Mouse (Mus musculus): ENCODE data around the gene Slk. TPM values are rescaled to one million over a fixed set of nuclear protein-coding genes. Genes with fewer than 3 reads are reported as not detected.

Slk gene
- polyA plus RNA-seq, 1 experiment from 2014 or later, result 26.5 TPM

- Histone ChIP-seq H3K9ac (ENCODE audit: low read length) (no peak overlapping the region), H3K27me3 (ENCODE audit: control insufficient read depth, insufficient read depth, low read length) (no peaks in the 10 kb centered on the region), H3K36me3 (ENCODE audit: control insufficient read depth, insufficient read depth, low read length) (no peaks in the 10 kb centered on the region), H3K9me3 (ENCODE audit: control insufficient read depth, low read length) (no peaks in the 10 kb centered on the region), H3K4me1 (ENCODE audit: control insufficient read depth in 2 of 2, insufficient read depth in 2 of 2, low read length in 2 of 2) (peaks cover 26 to 38% of the 10 kb centered on the region in 2 experiments), H3K4me3 (ENCODE audit: control insufficient read depth in 1 of 2, insufficient read depth in 1 of 2, low read depth in 1 of 2, low read length in 2 of 2) (no peak overlapping the region), H3K4me2 (ENCODE audit: low read length) (peak overlapping the region; percentile 76), H3K27ac (replicated peaks in 1 of 2; ENCODE audit: control insufficient read depth in 1 of 2, insufficient read depth in 1 of 2, low read depth in 2 of 2, low read length in 2 of 2) (peak overlapping the region; percentile 94)
- WGBS, result 5% methylated on average over 6 of the region's 6 CpGs
- ATAC-seq (ENCODE audit: insufficient number of reproducible peaks, insufficient read depth, low FRiP score, low read depth), result no peak
Observed at GRCm38 (mm10) chr19:47538801-47539200, 40.7 kb upstream of the Slk start.

GRCm38 (mm10) chr19:47542441-47542840 is 37.0 kb upstream of the Slk start:
- Histone ChIP-seq H3K4me1 (ENCODE audit: control insufficient read depth in 2 of 2, insufficient read depth in 2 of 2, low read length in 2 of 2) (peaks cover 19 to 29% of the 10 kb centered on the region in 2 experiments), H3K27ac (replicated peaks in 1 of 2; ENCODE audit: control insufficient read depth in 1 of 2, insufficient read depth in 1 of 2, low read depth in 2 of 2, low read length in 2 of 2) (peak overlapping the region in 1 of 2 experiments; percentile 52; a peak in 1 of 4 replicates), H3K4me2 (ENCODE audit: low read length) (peak overlapping the region; percentile 10), H3K27me3 (ENCODE audit: control insufficient read depth, insufficient read depth, low read length) (no peaks in the 10 kb centered on the region), H3K4me3 (ENCODE audit: control insufficient read depth in 1 of 2, insufficient read depth in 1 of 2, low read depth in 1 of 2, low read length in 2 of 2) (no peak overlapping the region), H3K9ac (ENCODE audit: low read length) (no peak overlapping the region), H3K36me3 (ENCODE audit: control insufficient read depth, insufficient read depth, low read length) (no peaks in the 10 kb centered on the region), H3K9me3 (ENCODE audit: control insufficient read depth, low read length) (no peaks in the 10 kb centered on the region)
- WGBS, result 40% methylated on average over 7 of the region's 7 CpGs
- ATAC-seq (ENCODE audit: insufficient number of reproducible peaks, insufficient read depth, low FRiP score, low read depth), result no peak

- H3K4me3 ChIP-seq (ENCODE audit: control insufficient read depth in 1 of 2, insufficient read depth in 1 of 2, low read depth in 1 of 2, low read length in 2 of 2), result no peak overlapping the region
- peaks cover 7 to 10% of the 10 kb centered on the region in 2 experiments for H3K4me1 ChIP-seq (ENCODE audit: control insufficient read depth in 2 of 2, insufficient read depth in 2 of 2, low read length in 2 of 2)
- H3K27me3 ChIP-seq (ENCODE audit: control insufficient read depth, insufficient read depth, low read length), result no peaks in the 10 kb centered on the region
- no peak for ATAC-seq (ENCODE audit: insufficient number of reproducible peaks, insufficient read depth, low FRiP score, low read depth)
- no peaks in the 10 kb centered on the region for H3K9me3 ChIP-seq (ENCODE audit: control insufficient read depth, low read length)
- WGBS, result 66% methylated on average over 3 of the region's 3 CpGs
- no peak overlapping the region for H3K4me2 ChIP-seq (ENCODE audit: low read length)
- no peaks in the 10 kb centered on the region for H3K36me3 ChIP-seq (ENCODE audit: control insufficient read depth, insufficient read depth, low read length)
- H3K9ac ChIP-seq (ENCODE audit: low read length), result no peak overlapping the region
- no peak overlapping the region for H3K27ac ChIP-seq (replicated peaks in 1 of 2; ENCODE audit: control insufficient read depth in 1 of 2, insufficient read depth in 1 of 2, low read depth in 2 of 2, low read length in 2 of 2)
Observed at GRCm38 (mm10) chr19:47545055-47545454, 34.4 kb upstream of the Slk start.

GRCm38 (mm10) chr19:47545528-47545927 is 34.0 kb upstream of the Slk start:
- no peaks in the 10 kb centered on the region for H3K27me3 ChIP-seq (ENCODE audit: control insufficient read depth, insufficient read depth, low read length)
- H3K36me3 ChIP-seq (ENCODE audit: control insufficient read depth, insufficient read depth, low read length), result no peaks in the 10 kb centered on the region
- no peak for ATAC-seq (ENCODE audit: insufficient number of reproducible peaks, insufficient read depth, low FRiP score, low read depth)
- H3K4me1 ChIP-seq (ENCODE audit: control insufficient read depth in 2 of 2, insufficient read depth in 2 of 2, low read length in 2 of 2), result peaks cover 7 to 10% of the 10 kb centered on the region in 2 experiments
- H3K27ac ChIP-seq (replicated peaks in 1 of 2; ENCODE audit: control insufficient read depth in 1 of 2, insufficient read depth in 1 of 2, low read depth in 2 of 2, low read length in 2 of 2), result no peak overlapping the region
- no peak overlapping the region for H3K4me3 ChIP-seq (ENCODE audit: control insufficient read depth in 1 of 2, insufficient read depth in 1 of 2, low read depth in 1 of 2, low read length in 2 of 2)
- no peak overlapping the region for H3K4me2 ChIP-seq (ENCODE audit: low read length)
- H3K9ac ChIP-seq (ENCODE audit: low read length), result no peak overlapping the region
- no peaks in the 10 kb centered on the region for H3K9me3 ChIP-seq (ENCODE audit: control insufficient read depth, low read length)

GRCm38 (mm10) chr19:47548432-47549076 is 30.9 kb upstream of the Slk start:
- ATAC-seq (ENCODE audit: insufficient number of reproducible peaks, insufficient read depth, low FRiP score, low read depth), result no peak
- 82% methylated on average over 11 of the region's 11 CpGs for WGBS
- Histone ChIP-seq H3K27ac (replicated peaks in 1 of 2; ENCODE audit: control insufficient read depth in 1 of 2, insufficient read depth in 1 of 2, low read depth in 2 of 2, low read length in 2 of 2) (no peak overlapping the region), H3K27me3 (ENCODE audit: control insufficient read depth, insufficient read depth, low read length) (no peaks in the 10 kb centered on the region), H3K36me3 (ENCODE audit: control insufficient read depth, insufficient read depth, low read length) (no peaks in the 10 kb centered on the region), H3K9me3 (ENCODE audit: control insufficient read depth, low read length) (no peaks in the 10 kb centered on the region), H3K4me2 (ENCODE audit: low read length) (no peak overlapping the region), H3K4me1 (ENCODE audit: control insufficient read depth in 2 of 2, insufficient read depth in 2 of 2, low read length in 2 of 2) (no peaks in the 10 kb centered on the region), H3K4me3 (ENCODE audit: control insufficient read depth in 1 of 2, insufficient read depth in 1 of 2, low read depth in 1 of 2, low read length in 2 of 2) (no peak overlapping the region), H3K9ac (ENCODE audit: low read length) (no peak overlapping the region)

- Histone ChIP-seq H3K4me2 (ENCODE audit: low read length) (no peak overlapping the region), H3K9ac (ENCODE audit: low read length) (no peak overlapping the region), H3K27me3 (ENCODE audit: control insufficient read depth, insufficient read depth, low read length) (no peaks in the 10 kb centered on the region), H3K27ac (replicated peaks in 1 of 2; ENCODE audit: control insufficient read depth in 1 of 2, insufficient read depth in 1 of 2, low read depth in 2 of 2, low read length in 2 of 2) (no peak overlapping the region), H3K9me3 (ENCODE audit: control insufficient read depth, low read length) (no peaks in the 10 kb centered on the region), H3K36me3 (ENCODE audit: control insufficient read depth, insufficient read depth, low read length) (no peaks in the 10 kb centered on the region), H3K4me1 (ENCODE audit: control insufficient read depth in 2 of 2, insufficient read depth in 2 of 2, low read length in 2 of 2) (no peaks in the 10 kb centered on the region), H3K4me3 (ENCODE audit: control insufficient read depth in 1 of 2, insufficient read depth in 1 of 2, low read depth in 1 of 2, low read length in 2 of 2) (no peak overlapping the region)
- ATAC-seq (ENCODE audit: insufficient number of reproducible peaks, insufficient read depth, low FRiP score, low read depth), result no peak
- WGBS, result 73% methylated on average over 9 of the region's 9 CpGs
Observed at GRCm38 (mm10) chr19:47549174-47549573, 30.3 kb upstream of the Slk start.

GRCm38 (mm10) chr19:47549584-47549983 is 29.9 kb upstream of the Slk start:
- no peaks in the 10 kb centered on the region for H3K4me1 ChIP-seq (ENCODE audit: control insufficient read depth in 2 of 2, insufficient read depth in 2 of 2, low read length in 2 of 2)
- 75% methylated on average over 4 of the region's 4 CpGs for WGBS
- no peak overlapping the region for H3K27ac ChIP-seq (replicated peaks in 1 of 2; ENCODE audit: control insufficient read depth in 1 of 2, insufficient read depth in 1 of 2, low read depth in 2 of 2, low read length in 2 of 2)
- H3K9me3 ChIP-seq (ENCODE audit: control insufficient read depth, low read length), result no peaks in the 10 kb centered on the region
- no peak overlapping the region for H3K9ac ChIP-seq (ENCODE audit: low read length)
- no peak for ATAC-seq (ENCODE audit: insufficient number of reproducible peaks, insufficient read depth, low FRiP score, low read depth)
- H3K36me3 ChIP-seq (ENCODE audit: control insufficient read depth, insufficient read depth, low read length), result no peaks in the 10 kb centered on the region
- H3K4me2 ChIP-seq (ENCODE audit: low read length), result no peak overlapping the region
- H3K4me3 ChIP-seq (ENCODE audit: control insufficient read depth in 1 of 2, insufficient read depth in 1 of 2, low read depth in 1 of 2, low read length in 2 of 2), result no peak overlapping the region
- H3K27me3 ChIP-seq (ENCODE audit: control insufficient read depth, insufficient read depth, low read length), result no peaks in the 10 kb centered on the region

GRCm38 (mm10) chr19:47559145-47559544 is 20.3 kb upstream of the Slk start:
- no peak for ATAC-seq (ENCODE audit: insufficient number of reproducible peaks, insufficient read depth, low FRiP score, low read depth)
- Histone ChIP-seq H3K4me2 (ENCODE audit: low read length) (no peak overlapping the region), H3K4me1 (ENCODE audit: control insufficient read depth in 2 of 2, insufficient read depth in 2 of 2, low read length in 2 of 2) (peaks cover 15 to 29% of the 10 kb centered on the region in 2 experiments), H3K9me3 (ENCODE audit: control insufficient read depth, low read length) (no peaks in the 10 kb centered on the region), H3K4me3 (ENCODE audit: control insufficient read depth in 1 of 2, insufficient read depth in 1 of 2, low read depth in 1 of 2, low read length in 2 of 2) (no peak overlapping the region), H3K9ac (ENCODE audit: low read length) (no peak overlapping the region), H3K27ac (replicated peaks in 1 of 2; ENCODE audit: control insufficient read depth in 1 of 2, insufficient read depth in 1 of 2, low read depth in 2 of 2, low read length in 2 of 2) (peak overlapping the region; percentile 8 to 64; a peak in 2 of 4 replicates), H3K27me3 (ENCODE audit: control insufficient read depth, insufficient read depth, low read length) (no peaks in the 10 kb centered on the region), H3K36me3 (ENCODE audit: control insufficient read depth, insufficient read depth, low read length) (no peaks in the 10 kb centered on the region)
- 81% methylated on average over 5 of the region's 5 CpGs for WGBS
